Mouse (Mus musculus): ENCODE data around the gene Scfd1. TPM values are rescaled to one million over a fixed set of nuclear protein-coding genes. Genes with fewer than 3 reads are reported as not detected.

Gene Scfd1
- total RNA-seq (2017): 118 to 131 TPM (median 124 TPM) in 3 replicates

DNA sequence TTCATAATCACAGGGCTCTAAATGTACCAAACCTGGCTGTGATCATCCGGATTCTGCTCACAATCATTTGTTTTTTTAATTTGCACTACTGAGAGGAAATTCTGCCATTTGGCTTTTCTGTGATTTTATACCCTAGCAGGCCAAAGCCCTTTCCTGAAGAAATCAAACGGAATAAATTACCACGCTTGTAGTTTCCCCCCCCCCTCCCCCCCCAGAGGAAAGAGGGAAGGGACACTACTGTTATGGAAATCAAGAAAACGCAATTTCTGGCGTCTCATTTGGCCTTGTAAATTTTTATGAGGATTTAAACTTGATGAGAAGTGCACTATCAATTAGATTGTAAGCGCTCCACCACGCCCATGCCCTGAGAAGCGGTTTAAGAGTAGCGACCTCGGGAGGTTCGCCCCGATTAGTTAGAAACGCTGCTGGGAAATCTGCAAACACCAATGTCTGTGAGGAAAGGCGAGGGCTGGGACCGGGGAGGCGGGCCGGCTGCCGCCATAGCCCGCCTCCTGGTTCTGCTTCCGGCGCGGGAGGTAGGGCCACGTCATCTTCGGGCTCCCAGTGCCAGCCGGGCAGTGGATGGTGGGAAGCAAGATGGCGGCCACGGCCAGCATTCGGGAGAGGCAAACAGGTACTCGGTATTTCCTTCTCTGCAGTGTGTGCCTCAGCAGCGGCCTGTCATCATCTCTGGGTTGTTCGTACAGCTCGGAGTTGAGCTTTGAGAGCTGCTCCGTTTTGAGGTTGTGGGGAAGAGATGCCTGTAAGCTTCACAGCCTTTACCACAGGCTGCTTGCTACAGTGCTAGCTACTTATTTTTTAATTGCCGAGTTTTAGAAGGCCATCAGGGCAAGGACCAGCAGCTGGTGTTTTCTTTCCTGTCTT is at the start of gene Scfd1:
TSS of gene Scfd1 (plus strand) at position 508 of the 885 bp plus-strand sequence.
- peak; percentile 99 for ATAC-seq (replicated peaks; ENCODE audit: insufficient number of reproducible peaks, low FRiP score, low TSS enrichment, poor library complexity, severe bottlenecking)

GRCm38 (mm10) chr12:51337014-51337413 is 40.3 kb upstream of the Scfd1 start:
- ATAC-seq (replicated peaks; ENCODE audit: insufficient number of reproducible peaks, low FRiP score, low TSS enrichment, poor library complexity, severe bottlenecking): no peak

- ATAC-seq (replicated peaks; ENCODE audit: insufficient number of reproducible peaks, low FRiP score, low TSS enrichment, poor library complexity, severe bottlenecking): no peak
These were observed 31.2 kb upstream of the Scfd1 start for GRCm38 (mm10) chr12:51346121-51346520.

GRCm38 (mm10) chr12:51347988-51348697 is 29.2 kb upstream of the Scfd1 start, which contains the start of gene G2e3:
G2e3 (plus strand) TSS chr12:51348061.
- ATAC-seq (replicated peaks; ENCODE audit: insufficient number of reproducible peaks, low FRiP score, low TSS enrichment, poor library complexity, severe bottlenecking): peak; percentile 99

- ATAC-seq (replicated peaks; ENCODE audit: insufficient number of reproducible peaks, low FRiP score, low TSS enrichment, poor library complexity, severe bottlenecking): no peak
These were observed 28.7 kb upstream of the Scfd1 start for GRCm38 (mm10) chr12:51348698-51348998.

DNA sequence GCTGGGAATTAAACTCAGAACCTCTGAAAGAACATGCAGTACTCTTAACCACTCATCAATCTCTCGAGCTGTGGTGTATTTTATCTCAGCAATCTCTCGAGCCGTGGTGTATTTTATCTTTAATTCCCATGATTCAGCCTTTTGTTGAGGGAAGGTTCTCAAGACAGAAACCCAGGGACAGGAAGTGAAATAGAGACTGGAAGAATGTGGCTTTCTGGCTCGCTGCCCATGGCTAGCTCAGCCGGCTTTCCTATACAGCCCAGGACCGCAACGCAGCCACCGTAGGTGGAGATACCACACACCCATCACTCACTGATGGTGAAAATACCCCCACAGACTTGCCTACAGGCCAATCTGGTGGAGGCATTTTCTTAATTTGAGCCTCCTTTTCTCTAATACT is 22.0 kb upstream of the Scfd1 start:
- ATAC-seq (replicated peaks; ENCODE audit: insufficient number of reproducible peaks, low FRiP score, low TSS enrichment, poor library complexity, severe bottlenecking): no peak

DNA sequence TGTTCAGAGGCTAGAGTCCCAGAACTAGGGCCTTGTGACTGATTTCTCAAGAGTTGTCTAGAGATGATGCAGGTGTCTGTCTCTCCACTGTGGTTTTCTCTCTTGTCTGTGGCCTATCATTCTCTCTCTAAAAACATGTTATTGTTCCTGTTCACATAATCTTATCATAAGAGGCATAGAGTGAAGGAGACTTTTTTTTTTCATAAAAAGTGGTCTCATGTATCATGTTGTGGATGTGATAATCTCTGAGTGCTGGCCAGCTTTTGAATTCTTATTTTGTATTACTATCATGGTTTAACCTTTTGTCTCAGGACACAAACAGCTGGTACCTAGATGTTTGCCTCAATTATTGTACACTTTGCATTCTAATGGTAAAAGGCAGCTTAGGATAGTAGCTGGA is 16.0 kb upstream of the Scfd1 start:
- no peak for ATAC-seq (replicated peaks; ENCODE audit: insufficient number of reproducible peaks, low FRiP score, low TSS enrichment, poor library complexity, severe bottlenecking)

DNA sequence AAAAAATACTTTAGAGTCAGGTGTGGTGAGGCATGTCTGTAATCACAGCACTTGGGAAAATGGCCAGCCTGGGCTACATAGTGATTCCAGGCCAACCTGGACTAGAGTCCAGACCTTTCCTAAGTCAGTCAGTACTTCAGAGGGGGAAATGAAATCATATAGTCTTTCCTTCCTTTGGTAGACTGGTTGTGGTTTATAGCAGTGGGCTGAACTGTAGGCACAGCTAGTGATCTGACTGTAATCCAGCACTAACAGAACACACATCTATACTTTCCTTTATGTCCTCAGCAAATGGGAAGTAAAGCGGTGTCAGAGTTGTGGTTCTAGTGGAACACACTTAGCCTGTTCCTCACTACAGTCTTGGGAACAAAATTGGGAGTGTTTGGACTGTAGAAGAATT is 14.4 kb upstream of the Scfd1 start:
- no peak for ATAC-seq (replicated peaks; ENCODE audit: insufficient number of reproducible peaks, low FRiP score, low TSS enrichment, poor library complexity, severe bottlenecking)

DNA sequence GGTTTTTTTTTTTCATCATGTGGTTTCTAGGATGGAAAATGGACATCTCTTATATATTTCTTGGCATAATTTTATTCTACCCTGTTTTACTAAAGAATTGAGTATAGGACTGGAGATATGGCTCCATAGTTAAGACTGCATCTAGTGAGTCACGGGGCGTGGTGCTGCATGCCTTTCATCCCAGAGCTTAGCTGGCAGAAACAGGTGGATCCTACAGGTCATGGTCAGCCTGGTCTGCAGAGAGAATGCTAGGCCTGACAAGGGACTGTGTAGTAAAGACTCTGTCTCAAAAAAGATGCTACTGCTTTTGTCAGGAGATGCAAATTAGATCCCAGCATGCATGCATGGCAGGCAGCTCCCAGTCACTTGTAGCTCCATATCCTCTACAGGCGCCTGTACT is 8.8 kb upstream of the Scfd1 start:
- ATAC-seq (replicated peaks; ENCODE audit: insufficient number of reproducible peaks, low FRiP score, low TSS enrichment, poor library complexity, severe bottlenecking): no peak

DNA sequence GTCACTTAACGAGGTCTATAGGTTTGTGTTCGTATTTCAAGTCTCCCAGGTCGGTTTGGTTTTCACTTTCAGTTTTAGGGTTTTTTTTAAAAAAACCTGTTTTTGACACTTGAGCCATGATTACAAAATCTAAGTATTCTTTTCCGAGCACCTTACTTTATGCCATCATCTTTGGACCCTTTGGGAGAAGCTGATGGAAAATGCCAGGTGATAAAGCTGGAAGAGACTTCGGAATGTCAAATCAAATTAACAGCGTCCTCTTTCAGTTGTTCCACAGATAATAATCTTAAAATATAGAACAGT is 529 bp downstream of the Scfd1 start:
- ATAC-seq (replicated peaks; ENCODE audit: insufficient number of reproducible peaks, low FRiP score, low TSS enrichment, poor library complexity, severe bottlenecking): no peak

- no peak for ATAC-seq (replicated peaks; ENCODE audit: insufficient number of reproducible peaks, low FRiP score, low TSS enrichment, poor library complexity, severe bottlenecking)
These were observed 22.6 kb downstream of the Scfd1 start for GRCm38 (mm10) chr12:51399871-51400270.

GRCm38 (mm10) chr12:51402060-51402698 is 24.9 kb downstream of the Scfd1 start:
- ATAC-seq (replicated peaks; ENCODE audit: insufficient number of reproducible peaks, low FRiP score, low TSS enrichment, poor library complexity, severe bottlenecking): no peak

GRCm38 (mm10) chr12:51403987-51404586 is 26.8 kb downstream of the Scfd1 start:
- ATAC-seq (replicated peaks; ENCODE audit: insufficient number of reproducible peaks, low FRiP score, low TSS enrichment, poor library complexity, severe bottlenecking): no peak

DNA sequence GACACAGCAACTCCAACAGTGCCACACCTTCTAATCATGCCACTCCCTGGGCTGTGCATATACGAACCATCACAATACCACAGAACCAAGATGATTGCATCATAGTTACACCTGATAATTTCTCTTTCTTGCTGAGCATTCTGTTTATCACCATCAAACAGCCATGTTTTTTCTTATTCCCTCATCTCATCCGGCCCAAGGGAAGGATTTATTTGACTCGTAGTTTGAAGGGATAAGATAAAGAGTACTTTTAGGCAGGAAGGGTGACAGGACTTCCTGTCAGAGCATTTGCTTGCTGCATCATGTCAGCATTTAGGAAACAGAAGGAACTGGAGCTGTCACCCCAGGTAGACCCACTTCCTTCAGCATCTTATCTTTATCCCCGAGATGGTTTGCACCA is 34.1 kb downstream of the Scfd1 start:
- no peak for ATAC-seq (replicated peaks; ENCODE audit: insufficient number of reproducible peaks, low FRiP score, low TSS enrichment, poor library complexity, severe bottlenecking)

DNA sequence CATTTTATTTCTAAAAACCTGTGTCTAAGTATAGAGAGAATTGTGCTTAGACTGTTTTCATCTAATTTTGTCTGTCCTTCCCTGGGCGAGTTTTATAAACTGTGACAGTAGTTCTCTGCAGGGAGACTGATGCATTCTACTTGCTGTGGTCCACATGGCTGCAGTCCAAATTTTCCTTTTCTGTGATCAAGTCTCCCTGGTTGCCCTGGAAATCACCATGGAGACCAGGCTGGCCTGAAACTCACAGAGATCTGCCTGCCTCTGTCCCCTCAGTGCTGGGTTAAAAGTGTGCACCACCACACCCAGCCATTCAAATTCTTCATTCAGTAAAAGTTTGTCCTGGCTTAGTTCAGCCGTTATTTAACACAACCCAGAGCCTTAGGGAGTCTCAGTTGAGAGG is 60.2 kb downstream of the Scfd1 start:
- ATAC-seq (replicated peaks; ENCODE audit: insufficient number of reproducible peaks, low FRiP score, low TSS enrichment, poor library complexity, severe bottlenecking): no peak

- no peak for ATAC-seq (replicated peaks; ENCODE audit: insufficient number of reproducible peaks, low FRiP score, low TSS enrichment, poor library complexity, severe bottlenecking)
These were observed 61.0 kb downstream of the Scfd1 start for GRCm38 (mm10) chr12:51438311-51438710.

DNA sequence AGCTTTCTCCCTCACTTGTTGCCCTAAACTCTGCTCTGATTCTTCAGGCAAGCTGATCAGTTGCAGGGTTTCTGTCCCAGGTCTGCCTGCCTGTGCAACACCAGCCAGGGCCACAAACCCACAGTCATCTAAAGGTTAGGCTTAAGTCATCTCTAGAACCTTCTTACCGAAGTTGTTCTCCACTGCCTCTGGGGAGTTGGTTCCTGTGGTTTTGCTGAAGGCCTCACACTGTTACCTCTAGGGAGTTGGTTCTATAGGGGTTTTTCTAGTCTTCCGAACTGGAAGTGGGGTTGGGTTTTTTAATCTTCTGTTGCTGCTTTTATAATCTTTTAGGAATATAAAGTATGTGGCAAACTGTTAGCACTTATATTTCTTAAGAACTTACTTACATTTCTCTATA is 72.0 kb downstream of the Scfd1 start:
- no peak for ATAC-seq (replicated peaks; ENCODE audit: insufficient number of reproducible peaks, low FRiP score, low TSS enrichment, poor library complexity, severe bottlenecking)

DNA sequence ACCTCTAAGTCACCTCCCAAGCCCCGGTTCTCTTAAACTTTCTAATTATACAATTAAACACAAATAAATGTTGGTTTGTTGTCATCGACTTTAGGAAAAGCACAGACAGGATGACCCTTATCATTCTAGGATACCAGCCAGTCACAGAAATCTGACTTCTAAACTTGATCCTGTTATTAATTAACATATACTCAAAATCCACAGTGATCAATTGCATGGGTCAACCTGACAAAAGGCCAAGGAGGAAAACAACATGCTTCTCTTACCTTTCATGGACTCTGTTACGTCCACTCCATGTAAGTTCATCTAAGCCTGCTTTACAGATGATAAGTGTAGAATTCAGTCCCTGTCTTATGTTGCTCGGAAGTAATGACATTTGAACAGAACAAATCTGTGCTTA is 93.6 kb downstream of the Scfd1 start:
- no peak for ATAC-seq (replicated peaks; ENCODE audit: insufficient number of reproducible peaks, low FRiP score, low TSS enrichment, poor library complexity, severe bottlenecking)

DNA sequence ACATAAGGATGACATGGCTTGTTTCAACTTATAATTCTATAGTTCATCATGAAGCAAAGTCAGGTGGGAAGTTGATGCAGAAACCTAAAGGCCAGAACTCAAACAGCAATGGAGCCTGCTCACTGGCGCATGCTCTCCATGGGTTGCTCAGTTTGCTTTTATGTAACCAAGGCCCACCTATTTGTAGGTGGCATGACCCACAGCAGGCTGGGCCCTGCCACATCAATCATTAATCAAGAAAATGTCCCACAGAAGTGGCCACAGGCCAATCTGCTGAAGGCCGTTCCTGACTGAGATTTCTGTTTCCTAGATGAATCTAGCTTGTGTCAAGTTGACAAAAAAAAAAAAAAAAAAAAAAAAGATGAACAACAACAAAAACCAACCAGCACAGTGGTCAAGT is 103.9 kb downstream of the Scfd1 start:
- no peak for ATAC-seq (replicated peaks; ENCODE audit: insufficient number of reproducible peaks, low FRiP score, low TSS enrichment, poor library complexity, severe bottlenecking)

Measured in monocyte, adult 5-6 weeks (primary cell).